Mouse (Mus musculus) brain, embryonic 18.5 days (tissue): ENCODE results near the gene Rhox4g.
"Not testable (repeated sequence)": the region's sequence is repeated elsewhere in the genome, so short reads cannot be mapped to it uniquely, and the experiment has no call there.

Source experiments
- DNase-seq: peaks from one replicate; pipeline ENCODE4 v3.0.0-alpha.2; 2012; ENCODE audit warnings: low read depth, low spot score

The Rhox4g gene

GRCm38 (mm10) chrX:37651227-37651626, at the start of gene Rhox4g:
TSS of gene Rhox4g (minus strand) at chrX:37651327.
- DNase-seq = not testable (repeated sequence)

DNA sequence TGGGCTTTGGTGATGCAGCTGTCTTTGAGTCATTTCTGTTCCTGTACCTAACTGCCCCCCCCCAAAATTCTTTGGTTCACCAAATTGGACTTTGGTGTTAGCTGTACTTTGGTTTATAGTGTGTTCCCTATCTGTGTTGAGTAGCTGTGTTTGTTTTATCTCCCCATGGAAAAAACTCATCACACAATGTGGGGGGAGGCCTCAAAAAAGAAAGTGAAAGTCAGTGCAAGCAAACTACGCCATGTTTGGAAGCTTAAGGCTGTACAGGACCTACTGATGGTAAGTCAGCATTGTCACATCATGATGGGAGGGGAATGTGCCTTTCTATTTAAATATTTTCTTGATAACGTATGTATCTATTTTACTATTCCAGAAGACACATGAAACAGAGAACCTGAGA, 41.1 kb upstream of the Rhox4g start:
- DNase-seq = no peak

DNA sequence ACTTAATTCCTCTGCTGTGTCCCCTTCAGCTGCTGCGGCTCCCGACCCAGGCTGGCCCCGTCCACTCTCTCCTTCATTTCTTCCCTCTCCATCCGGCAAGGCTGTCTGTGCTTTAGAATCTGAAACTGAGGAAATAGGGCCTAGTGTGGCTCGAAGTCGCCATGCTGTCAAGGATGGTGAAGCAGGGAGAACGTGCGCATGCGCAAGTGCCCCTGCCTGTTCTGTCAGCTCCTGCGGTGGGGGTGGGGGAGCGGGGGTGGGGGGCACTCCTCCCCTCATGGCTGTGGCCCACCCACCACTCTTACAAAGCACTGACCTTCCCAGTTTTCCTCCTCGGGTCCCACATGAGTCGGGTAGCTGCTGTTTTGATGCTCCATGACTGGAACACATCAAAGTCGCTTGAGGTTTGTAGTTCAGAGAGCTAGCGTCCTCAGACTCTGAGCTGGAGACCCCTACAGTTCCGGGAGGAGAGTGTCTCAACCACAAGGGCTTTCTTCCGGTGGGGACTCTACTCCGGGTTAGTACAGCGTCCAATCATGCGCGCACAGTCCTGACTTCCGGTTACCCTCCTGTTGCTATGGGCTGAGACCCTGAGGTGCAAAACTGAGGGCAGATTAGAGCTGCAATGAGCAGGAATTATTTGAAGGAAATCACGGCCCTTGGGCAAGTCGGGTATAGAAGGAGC, 32.0 kb upstream of the Rhox4g start:
- no peak for DNase-seq

DNA sequence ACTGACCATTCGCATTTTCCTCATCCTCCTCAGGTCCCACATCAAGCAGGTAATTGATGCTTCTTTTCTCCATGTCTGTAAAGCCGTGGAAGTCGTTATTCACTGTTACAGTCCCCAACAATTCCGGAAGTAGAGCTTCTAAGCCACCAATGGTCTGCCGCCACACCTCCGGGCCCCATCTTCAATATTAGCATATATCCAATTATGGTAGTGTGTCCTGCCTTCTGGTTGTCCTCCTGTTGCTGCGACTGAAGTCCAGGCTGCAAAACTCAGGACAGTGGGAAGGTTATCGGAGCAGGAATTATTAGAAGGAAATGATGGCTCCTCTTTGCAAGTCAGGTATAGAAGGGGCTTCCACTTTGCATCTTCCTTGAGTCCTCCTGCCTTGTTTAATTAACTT, 22.1 kb upstream of the Rhox4g start, which contains the start of gene Rhox2h:
TSS of gene Rhox2h (minus strand) at position 101 of the 400 bp plus-strand sequence.
- not testable (repeated sequence) for DNase-seq

- DNase-seq = not testable (repeated sequence)
These were observed 17.5 kb upstream of the Rhox4g start, which contains the start of gene Rhox3h for GRCm38 (mm10) chrX:37668664-37669063. TSS of gene Rhox3h (minus strand) at chrX:37668764.

- DNase-seq = not testable (repeated sequence)
These were observed 7.8 kb downstream of the Rhox4g start, which contains the start of gene Rhox2g for GRCm38 (mm10) chrX:37643370-37643769. TSS of gene Rhox2g (minus strand) at chrX:37643470.

GRCm38 (mm10) chrX:37628512-37628911, 22.6 kb downstream of the Rhox4g start, which contains the start of gene Rhox3g:
TSS of gene Rhox3g (minus strand) at chrX:37628612.
- not testable (repeated sequence) for DNase-seq

GRCm38 (mm10) chrX:37607604-37608003, 43.5 kb downstream of the Rhox4g start, which contains the start of gene Rhox4f:
TSS of gene Rhox4f (minus strand) at chrX:37607704.
- not testable (repeated sequence) for DNase-seq
